Mouse (Mus musculus) testis, adult 2 months (tissue): ENCODE results near the gene H2afy2. TPM values are rescaled to one million over a fixed set of nuclear protein-coding genes. Genes with fewer than 3 reads are reported as not detected.
A peak's percentile ranks its signal among the peaks of the same experiment; 100 is the strongest.

Experiments used
- H3K27ac ChIP-seq: fragments of 200-500 bp; 2 replicates; pipeline ENCODE4 v1.5.1; 2012; ENCODE audit warnings: low read depth, low read length; ENCODE audit not compliant: control insufficient read depth, insufficient read depth
- H3K27me3 ChIP-seq: fragments of 200-500 bp; 2 replicates; pipeline ENCODE4 v1.6.1; 2012; ENCODE audit warnings: mild to moderate bottlenecking, low read length, moderate library complexity; ENCODE audit not compliant: control insufficient read depth, insufficient read depth
- H3K36me3 ChIP-seq: fragments of 200-500 bp; 2 replicates; pipeline ENCODE4 v1.6.1; 2012; ENCODE audit warnings: mild to moderate bottlenecking, low read length; ENCODE audit not compliant: control insufficient read depth, insufficient read depth
- H3K4me1 ChIP-seq: fragments of 200-500 bp; 2 replicates; pipeline ENCODE4 v1.6.1; 2012; ENCODE audit warnings: low read length; ENCODE audit not compliant: control insufficient read depth, insufficient read depth
- H3K4me3 ChIP-seq: fragments of 200-500 bp; 2 replicates; pipeline ENCODE4 v1.5.1; 2012; ENCODE audit warnings: low read depth, mild to moderate bottlenecking, low read length, moderate library complexity, mixed read lengths; ENCODE audit not compliant: control insufficient read depth
- CTCF ChIP-seq: fragments of 200-500 bp; IDR thresholded peaks from 2 replicates; pipeline ENCODE4 v1.5.1; 2012; ENCODE audit warnings: low read depth, mild to moderate bottlenecking, inconsistent platforms, low read length, moderate library complexity; ENCODE audit not compliant: control insufficient read depth, insufficient read depth, insufficient replicate concordance
- POLR2A ChIP-seq: fragments of 200-500 bp; IDR thresholded peaks from 2 replicates; pipeline ENCODE4 v1.6.1; 2012; ENCODE audit warnings: low read depth, mild to moderate bottlenecking, inconsistent platforms, low read length, moderate library complexity; ENCODE audit not compliant: control insufficient read depth
- polyA plus RNA-seq: library from polyadenylated mRNA; depleted of rRNA; stranded (reverse); fragments of >200 nt; gene quantifications from 2 replicates; pipeline ENCODE4 v1.2.3, GENCODE M21; 2012

H2afy2 gene
- polyA plus RNA-seq, 1 experiment, result 2.8 TPM

- H3K27ac ChIP-seq, result no peak overlapping the region
- H3K27me3 ChIP-seq, result no peaks in the 10 kb centered on the region
- TF ChIP-seq POLR2A (no peak), CTCF (no peak)
- no peak overlapping the region for H3K4me3 ChIP-seq
- H3K4me1 ChIP-seq, result no peaks in the 10 kb centered on the region
- H3K36me3 ChIP-seq, result no peaks in the 10 kb centered on the region; the same call in 1 of the 2 replicates
These were observed 42.1 kb downstream of the H2afy2 start for GRCm38 (mm10) chr10:61741873-61742272.

- Histone ChIP-seq H3K27me3 (no peaks in the 10 kb centered on the region), H3K36me3 (no peaks in the 10 kb centered on the region; the same call in 1 of the 2 replicates), H3K4me3 (no peak overlapping the region), H3K27ac (no peak overlapping the region), H3K4me1 (no peaks in the 10 kb centered on the region)
- TF ChIP-seq POLR2A, result no peak
- TF ChIP-seq CTCF, result no peak
These were observed 42.6 kb downstream of the H2afy2 start for GRCm38 (mm10) chr10:61741306-61741705.

- no peaks in the 10 kb centered on the region; the same call in 1 of the 2 replicates for H3K36me3 ChIP-seq
These were observed 45.8 kb downstream of the H2afy2 start for GRCm38 (mm10) chr10:61738126-61738525.

GRCm38 (mm10) chr10:61737537-61737936, 46.4 kb downstream of the H2afy2 start:
- no peak overlapping the region for H3K27ac ChIP-seq
- H3K27me3 ChIP-seq, result no peaks in the 10 kb centered on the region
- H3K36me3 ChIP-seq, result no peaks in the 10 kb centered on the region; the same call in 1 of the 2 replicates
- H3K4me3 ChIP-seq, result no peak overlapping the region
- TF ChIP-seq CTCF (no peak), POLR2A (no peak)
- peaks cover 4% of the 10 kb centered on the region for H3K4me1 ChIP-seq

More at GRCm38 (mm10) chr10:61738126-61738525, 45.8 kb downstream of the H2afy2 start:
- no peaks in the 10 kb centered on the region; the same call in 1 of the 2 replicates for H3K4me1 ChIP-seq
- H3K4me3 ChIP-seq, result no peak overlapping the region
- no peak overlapping the region for H3K27ac ChIP-seq
- no peak for TF ChIP-seq POLR2A
- TF ChIP-seq CTCF, result no peak
- H3K27me3 ChIP-seq, result no peaks in the 10 kb centered on the region

GRCm38 (mm10) chr10:61736671-61737078, 47.3 kb downstream of the H2afy2 start:
- TF ChIP-seq POLR2A (no peak), CTCF (no peak)
- no peaks in the 10 kb centered on the region for H3K27me3 ChIP-seq
- H3K4me1 ChIP-seq, result peaks cover 6% of the 10 kb centered on the region
- no peak overlapping the region for H3K4me3 ChIP-seq
- no peak overlapping the region for H3K27ac ChIP-seq
- no peaks in the 10 kb centered on the region; the same call in 1 of the 2 replicates for H3K36me3 ChIP-seq

GRCm38 (mm10) chr10:61734377-61734776, 49.6 kb downstream of the H2afy2 start:
- no peaks in the 10 kb centered on the region; the same call in 1 of the 2 replicates for H3K36me3 ChIP-seq
- H3K4me1 ChIP-seq, result peaks cover 6% of the 10 kb centered on the region
- TF ChIP-seq POLR2A (no peak), CTCF (peak; percentile 77)
- H3K4me3 ChIP-seq, result peak overlapping the region; percentile 59
- no peaks in the 10 kb centered on the region for H3K27me3 ChIP-seq
- H3K27ac ChIP-seq, result no peak overlapping the region

GRCm38 (mm10) chr10:61730171-61730570, 53.8 kb downstream of the H2afy2 start:
- no peak for TF ChIP-seq CTCF
- TF ChIP-seq POLR2A, result no peak
- no peaks in the 10 kb centered on the region for H3K27me3 ChIP-seq
- peaks cover 9% of the 10 kb centered on the region for H3K4me1 ChIP-seq
- H3K4me3 ChIP-seq, result no peak overlapping the region
- no peak overlapping the region for H3K27ac ChIP-seq
- no peaks in the 10 kb centered on the region for H3K36me3 ChIP-seq
